Mouse (Mus musculus) cerebellum, adult 11-12 months (tissue): ENCODE data around the gene Gm14214.

Experiments used
- DNase-seq: peaks from one replicate; pipeline ENCODE4 v3.0.0; 2022

Gene Gm14214

DNA sequence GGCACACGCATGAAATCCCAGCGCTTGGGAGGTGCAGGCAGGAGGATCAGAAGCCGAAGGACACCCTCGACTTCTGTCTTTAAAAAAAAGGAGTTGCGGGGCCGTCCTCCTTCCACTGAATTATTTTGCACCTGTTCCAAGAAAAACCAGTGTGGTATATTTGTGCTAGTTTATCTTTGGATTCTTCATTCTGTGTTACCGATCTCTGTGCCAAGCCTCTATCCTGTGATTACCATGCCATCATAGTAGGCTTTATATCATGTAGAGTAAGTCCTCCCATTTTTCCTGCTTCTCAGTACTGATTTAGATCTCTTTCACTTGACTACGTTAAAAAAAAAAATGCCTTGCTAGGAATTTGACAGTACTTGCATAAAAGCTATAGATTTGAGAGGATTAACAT lies 1.8 kb upstream of the Gm14214 start:
- no peak for DNase-seq

DNA sequence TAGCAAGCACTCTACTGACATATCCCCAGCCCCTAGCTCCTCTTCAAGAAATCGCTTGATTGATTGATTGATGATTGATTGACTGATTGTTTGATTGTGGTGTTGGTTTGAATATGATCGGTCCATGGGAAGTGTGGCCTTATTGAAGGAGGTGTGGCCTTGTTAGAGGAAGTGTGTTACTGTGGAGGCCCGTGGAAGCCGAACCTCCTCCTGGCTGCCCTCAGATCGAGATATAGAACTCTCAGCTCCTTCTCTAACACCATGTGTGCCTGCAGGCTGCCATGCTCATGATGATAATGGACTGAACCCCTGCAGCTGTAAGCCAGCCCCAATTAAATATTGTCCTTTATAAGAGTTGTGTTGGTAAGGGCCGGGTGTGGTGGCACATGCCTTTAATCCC lies 2.8 kb downstream of the Gm14214 start:
- DNase-seq: no peak

DNA sequence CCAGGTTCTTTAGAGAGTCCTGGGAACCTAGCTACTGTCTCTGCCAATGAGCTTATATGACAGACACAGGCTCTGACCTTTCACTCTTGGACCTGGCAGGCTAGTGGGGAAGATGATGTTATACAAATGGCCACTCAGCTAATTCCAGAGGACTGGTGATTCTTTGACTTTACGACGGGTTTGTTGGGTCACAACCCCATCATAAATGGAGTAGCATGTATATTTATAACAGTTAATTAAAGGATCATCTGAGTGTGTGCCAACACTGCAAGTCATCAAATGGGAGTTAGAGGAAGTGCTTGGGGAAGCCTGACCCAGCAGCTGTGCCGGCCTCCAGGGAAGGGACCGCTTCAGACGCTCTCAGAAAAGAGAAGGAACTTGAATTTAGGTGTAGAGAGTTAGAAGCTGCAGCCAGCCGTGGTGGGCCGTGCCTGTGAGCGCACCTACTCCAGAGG lies 4.2 kb downstream of the Gm14214 start:
- DNase-seq: no peak

DNA sequence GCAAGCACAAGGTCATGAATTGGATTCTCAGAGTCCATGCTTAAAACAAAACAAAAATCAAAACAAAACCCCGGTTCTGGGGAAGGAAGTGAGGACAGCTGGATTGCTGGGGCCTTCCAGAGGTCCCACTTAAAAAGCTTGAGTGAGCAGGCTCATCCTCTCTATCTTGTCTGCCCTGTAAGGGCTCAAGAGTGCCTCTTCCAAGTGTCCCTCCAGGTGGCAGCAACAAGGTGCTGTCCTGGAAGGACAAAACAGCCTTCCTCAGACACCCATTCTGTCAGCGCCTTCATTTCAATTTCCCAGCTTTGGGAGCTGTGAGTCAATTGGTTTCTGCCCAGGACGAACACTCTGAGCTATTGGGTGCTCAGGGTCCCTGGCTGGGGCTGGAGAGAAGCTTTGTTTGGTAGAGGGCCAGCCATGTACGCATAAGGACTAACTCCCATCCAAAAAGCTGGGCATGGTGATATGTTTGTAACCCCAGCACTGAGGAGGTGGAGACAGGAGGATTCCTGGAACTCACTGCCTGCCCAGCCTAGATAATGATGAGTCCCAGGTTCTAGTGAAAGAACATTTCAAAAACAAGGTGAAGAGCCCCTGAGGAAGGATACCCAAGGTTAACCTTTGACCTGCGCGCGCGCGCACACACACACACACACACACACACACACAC lies 4.9 kb downstream of the Gm14214 start:
- no peak for DNase-seq

DNA sequence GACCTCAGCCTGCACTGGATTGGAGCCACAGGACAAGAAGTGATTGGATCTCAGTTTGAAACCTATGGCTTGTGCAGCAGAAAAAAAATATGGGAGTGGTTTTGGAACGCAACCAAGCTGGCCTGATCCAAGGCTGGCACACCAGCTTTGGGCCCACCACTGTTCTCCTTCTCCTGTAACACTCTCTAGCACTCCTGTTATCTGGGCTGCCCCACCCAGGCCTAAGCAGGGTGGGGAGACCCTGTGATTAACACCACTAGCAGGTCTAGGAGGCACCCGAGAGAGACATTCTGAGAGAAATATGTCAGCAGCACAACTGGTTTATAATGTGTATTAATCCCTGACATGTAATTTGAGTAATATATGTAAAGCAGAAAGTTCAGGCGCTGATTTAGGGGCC lies 6.6 kb downstream of the Gm14214 start:
- DNase-seq: no peak

DNA sequence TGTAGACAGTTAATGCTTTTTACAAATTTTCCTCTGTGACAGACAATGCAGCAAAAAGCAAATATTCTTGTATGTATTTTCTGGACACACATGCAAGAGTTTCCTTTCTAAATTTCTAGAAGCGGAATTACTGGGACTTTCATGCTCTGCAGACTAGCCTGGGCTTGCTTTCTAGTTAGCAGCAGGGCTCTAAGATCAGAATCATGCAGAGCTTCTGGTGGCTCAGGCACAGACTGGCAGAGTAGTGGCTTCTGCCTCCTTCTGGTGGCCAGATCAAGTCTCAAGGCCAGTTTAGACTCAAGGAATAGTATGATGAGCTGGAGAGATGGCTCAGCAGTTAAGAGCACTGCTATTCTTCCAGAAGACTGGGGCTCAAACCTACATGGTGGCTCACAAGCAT lies 11.4 kb downstream of the Gm14214 start:
- DNase-seq: no peak

DNA sequence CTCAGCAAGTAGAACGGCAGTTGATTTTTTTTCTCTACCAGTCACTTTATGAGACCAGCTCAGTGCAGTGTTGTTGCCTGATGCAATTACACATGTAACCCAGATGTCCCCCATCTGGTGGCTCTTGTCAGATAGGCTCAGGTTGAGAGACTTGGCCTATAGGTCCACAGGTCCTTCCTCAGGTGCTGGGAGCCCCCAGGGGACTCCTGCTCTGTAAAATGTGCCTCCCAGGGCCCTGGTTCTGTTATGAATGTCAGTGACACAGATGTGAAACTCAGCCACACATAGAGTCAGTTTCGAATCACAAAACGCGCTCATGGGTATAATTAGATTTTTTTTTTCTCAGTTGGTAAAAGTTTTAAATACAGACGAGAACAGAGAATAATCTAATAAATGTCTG lies 12.1 kb downstream of the Gm14214 start:
- DNase-seq: no peak

DNA sequence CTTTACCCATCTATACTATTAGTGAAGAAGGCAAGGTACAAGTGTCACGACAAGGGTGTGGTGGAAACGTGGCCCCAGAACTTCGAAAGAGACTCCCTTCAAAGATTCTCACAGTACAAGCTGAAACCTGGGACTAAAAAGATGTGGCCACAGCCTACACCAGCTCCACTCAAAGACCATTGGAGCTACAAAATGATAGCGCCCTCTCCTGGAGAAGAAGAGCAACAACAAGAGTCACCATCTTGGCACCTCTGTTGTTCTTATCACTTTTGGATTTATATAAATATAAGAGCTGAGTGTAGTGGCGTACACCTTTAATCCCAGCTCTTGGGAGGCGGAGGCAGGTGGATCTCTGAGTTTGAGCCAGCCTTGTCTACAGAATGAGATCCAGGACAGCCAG lies 14.0 kb downstream of the Gm14214 start:
- no peak for DNase-seq

DNA sequence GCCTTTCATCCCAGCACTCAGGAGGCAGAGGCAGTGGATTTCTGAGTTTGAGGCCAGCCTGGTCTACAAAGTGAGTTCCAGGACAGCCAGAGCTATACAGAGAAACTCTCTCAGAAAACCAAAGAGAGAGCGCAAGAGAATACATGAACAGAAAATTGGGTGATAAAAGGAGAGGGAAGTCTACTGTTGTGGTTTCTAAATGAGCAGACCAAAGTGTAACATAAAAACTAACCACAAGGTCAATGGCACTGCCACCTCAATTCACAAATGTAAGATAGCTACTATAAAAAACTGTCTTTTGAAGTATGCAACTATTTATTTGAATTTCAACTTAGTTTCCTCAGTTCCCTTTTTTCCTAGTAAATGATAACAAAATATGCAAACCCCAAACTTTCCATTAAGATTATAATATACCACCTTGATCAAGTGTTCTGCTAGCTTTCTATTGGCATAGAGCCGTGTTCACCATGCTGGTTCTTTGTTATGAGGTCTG lies 15.7 kb downstream of the Gm14214 start:
- no peak for DNase-seq

DNA sequence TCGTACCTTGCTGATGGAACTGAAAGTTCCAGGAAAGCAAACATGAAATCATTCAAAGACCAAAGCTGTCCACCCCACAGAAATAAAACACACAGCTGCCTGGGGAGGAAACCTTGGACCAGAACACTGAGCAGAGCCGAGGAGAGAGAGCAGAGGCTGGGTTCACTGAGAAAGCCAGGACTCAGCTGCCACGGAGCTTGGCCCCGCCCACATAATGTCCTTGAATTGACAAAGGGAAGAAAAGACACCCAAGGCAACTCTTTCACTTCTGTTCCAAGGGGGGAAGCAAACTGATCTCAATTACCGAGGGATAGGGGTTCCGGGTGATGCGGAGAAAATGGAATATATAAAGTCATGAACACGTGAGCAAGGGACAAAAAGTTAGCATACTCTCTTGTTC lies 17.9 kb downstream of the Gm14214 start:
- DNase-seq: no peak

DNA sequence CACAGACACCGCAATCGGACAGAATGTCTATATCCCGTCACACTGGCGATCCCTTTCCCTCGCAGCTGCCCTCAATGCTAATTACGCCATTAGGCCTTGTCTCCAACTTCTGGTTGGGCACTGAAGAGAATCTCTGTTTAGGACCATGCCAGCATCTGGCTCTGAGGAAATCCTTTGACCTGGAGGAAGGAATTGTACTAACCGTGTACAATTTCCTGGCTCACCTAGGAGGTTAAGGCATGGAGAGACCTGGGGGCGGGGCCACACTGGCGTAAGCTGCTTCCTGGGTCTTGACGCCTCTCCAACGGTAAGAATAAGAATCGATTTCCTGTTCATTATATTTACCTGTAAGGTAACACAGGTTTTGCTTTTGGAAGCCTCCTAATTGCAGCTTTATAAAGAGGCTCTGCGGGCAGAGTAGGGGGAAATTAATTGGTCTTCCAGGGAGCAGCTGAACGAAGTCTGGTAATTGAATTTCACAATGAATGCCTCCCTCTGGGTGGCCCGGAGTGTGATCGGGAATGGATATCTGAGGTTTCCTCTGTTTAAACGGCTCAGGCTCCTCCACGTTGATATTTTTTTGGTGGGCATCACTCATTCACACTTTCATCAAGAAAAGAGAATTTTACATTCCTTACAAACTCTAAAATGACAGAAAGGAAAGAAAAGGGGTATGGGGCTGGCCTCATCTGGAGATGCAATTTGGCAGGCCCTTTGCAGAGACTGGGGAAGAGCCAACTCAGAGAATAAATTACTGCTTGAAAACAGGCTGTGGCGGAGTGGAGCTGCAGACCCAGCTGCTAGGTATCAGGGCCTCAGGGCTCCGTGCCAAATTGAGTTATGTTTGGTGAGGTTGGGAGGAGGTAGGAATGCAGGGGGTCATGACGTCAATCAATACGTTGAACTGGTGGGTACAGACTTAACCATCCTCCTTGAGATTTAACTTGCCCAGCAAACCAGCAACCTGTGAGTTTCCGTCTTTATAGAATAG lies 20.5 kb downstream of the Gm14214 start:
- DNase-seq: no peak

DNA sequence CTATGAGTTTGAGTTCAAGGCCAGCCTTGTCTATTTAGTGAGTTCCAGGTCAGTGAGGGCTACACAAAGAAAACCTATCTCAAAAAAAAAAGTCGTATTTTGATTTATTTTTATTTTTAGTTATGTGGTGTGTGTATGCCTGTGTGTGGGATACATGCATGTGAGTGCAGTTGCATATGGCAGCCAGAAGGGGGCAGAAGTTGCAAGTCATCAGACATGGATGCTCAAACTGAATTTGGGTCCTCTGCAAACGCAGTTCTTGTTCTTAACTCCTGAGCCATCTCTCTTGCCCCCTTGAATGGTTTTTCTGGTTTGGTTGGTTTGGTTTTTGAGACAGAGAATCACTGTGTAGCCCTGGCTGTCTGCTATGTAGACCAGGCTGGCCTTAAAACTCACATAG lies 21.4 kb downstream of the Gm14214 start:
- DNase-seq: no peak

DNA sequence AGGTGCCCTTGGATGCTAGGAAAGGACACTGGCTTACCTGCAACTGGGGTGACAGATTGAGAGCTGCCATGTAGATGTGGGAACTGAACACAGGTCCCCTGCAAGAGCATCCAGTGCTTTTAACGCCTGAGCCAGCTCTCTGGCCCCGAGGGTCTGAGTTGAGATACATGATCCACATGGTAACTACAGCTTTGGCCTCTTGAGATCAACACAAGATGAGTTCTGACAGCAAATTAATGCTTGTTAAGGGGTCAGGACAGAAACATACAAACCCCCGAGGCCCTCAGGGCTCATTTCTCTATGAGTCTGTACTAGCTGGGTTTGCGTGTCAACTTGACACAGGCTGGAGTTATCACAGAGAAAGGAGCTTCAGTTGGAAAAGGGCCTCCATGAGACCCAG lies 25.9 kb downstream of the Gm14214 start:
- DNase-seq: no peak

DNA sequence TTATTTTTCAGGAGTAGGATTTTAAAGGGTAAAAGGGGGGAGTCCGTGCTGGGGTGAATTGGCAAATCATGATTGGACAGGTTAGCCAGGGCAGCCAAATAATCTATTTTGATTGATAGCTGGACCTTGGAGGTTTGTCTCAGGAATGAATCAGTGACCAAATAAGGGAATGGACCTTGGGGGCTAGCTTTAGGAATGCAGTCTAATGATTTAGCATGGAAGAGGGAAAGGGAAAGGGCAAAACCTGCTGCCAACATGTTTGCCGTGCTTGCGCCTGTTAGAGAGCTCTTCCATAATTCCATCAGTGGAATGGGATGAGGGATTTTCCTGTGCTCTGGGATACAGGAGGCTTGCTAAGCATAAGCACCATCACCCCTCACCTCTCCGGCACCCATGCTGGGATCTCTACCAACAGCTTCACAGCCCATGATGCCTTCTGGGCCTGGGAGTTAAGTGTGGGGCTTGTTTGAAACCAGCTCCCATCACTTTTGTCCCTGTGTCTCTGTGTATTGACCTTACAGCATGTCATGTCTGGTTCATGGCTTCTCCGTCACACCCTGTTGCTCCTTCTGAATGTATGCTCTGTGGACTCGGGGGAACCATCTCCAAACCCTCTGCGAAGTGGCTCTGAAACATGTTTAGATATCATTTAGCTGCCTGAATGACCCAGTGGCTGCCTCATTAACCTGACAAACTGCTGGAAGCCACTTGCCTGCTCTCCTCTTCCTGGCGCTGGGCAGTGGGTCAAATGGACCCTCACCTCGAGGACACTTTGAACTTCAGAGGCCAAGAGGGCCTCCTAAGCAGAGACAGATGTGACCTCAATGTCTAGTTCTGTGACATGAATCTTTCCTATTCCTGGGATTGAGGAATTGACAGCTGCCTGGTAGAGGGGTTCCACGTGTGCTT lies 26.7 kb downstream of the Gm14214 start:
- DNase-seq: no peak

DNA sequence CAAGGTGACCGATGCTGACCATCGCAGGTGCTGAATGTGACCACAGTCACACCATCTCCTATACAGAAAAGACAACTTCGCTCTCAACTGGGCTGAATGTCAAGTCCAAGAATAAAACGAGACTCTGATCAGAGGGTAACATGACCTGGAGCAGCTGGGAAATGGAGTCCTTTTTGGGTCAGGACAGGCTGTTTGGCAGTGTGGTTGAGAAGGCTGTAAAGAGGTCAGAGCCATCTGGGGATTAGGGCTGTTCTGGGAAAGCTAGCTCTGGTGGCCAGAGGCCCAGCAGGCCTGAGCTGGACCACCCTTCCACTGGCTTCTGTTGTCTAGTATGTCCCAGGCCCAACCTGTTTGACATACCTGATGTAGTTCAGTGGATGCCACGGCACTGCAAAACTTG lies 31.2 kb downstream of the Gm14214 start:
- DNase-seq: no peak

DNA sequence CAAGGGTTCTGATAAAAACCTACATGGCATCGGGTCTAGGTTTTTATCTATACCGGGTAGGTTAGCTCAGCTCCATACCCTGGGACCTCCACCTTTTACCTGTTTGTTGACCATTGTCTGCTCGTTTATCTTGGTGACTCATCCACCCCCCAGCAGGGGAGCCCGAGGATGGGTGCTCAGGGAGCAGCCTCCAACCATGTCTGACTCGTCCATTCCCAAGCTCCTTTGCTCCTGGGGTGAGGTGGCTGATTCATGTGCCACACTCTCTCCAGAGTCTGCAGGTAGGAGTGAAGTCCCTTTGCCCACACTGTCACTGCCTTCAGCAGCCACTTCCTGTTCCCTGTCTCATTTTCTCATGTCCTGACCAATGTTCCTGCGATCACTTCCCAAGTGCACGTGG lies 33.8 kb downstream of the Gm14214 start:
- DNase-seq: no peak

DNA sequence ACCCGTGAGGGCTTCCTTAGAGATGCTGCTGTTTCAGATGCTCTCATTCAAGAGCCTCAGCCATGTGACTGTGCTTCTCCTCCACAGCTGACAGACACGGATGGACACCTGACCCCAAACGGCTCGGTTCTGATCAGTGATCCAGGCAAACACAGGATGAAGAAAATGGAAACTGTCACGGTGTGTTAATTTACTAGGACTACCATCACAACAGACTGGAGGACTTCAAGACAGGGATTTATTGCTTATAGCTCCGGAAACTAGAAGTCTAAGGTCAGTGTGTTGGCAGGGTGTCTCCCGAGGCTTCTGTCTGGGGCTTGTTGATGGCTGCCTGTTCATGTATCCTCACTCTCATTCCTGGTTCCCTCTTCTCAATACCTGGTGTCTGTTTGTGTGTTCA lies 34.4 kb downstream of the Gm14214 start:
- no peak for DNase-seq

DNA sequence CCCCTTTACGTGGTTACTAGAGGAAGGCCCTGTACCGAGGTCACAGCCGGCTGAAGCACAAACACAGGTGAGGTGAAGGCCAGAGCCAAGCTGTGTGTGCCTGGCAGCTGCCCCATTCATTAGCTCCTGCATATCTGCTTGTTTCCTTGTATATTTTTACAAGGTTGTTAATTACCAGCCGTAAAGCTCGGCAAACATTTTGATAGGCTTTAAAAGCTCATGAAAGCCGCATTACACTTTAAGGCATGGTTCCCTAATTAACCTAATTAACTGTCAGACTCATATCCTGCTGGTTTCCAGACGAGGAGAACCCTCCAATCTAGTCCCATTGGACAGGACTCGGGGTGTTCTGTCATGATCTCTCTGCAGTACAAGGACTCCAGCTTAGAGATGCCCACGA lies 34.9 kb downstream of the Gm14214 start:
- no peak for DNase-seq

DNA sequence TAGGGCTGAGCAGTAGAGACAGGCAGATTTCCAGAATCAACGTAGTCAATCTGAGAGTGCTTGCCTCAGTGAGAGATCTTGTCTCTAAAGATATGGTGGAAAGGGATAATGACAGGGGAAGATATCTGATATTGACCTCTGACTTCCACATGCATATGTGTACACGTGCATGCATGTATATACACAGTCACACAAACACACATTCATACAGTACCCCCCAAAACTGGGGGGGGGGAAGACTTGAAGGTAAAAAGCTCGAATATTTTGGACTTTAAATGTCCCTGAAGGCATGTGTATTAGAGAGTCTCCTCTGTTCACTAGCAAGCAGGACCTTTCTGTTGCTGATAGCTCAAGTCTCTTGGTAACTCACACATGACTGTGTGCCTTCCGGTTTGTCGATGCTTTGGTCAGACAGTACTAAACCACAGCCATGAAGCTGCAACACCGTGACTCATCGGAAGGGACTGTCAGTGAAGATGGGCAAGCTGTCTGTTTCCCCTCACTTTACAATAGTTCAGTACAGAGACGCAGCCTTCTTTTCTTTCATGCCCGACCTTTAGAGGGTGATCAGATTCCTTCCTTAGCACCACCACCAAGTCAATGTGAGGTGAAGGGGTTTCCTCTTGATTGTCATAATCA lies 37.2 kb downstream of the Gm14214 start:
- DNase-seq: no peak

DNA sequence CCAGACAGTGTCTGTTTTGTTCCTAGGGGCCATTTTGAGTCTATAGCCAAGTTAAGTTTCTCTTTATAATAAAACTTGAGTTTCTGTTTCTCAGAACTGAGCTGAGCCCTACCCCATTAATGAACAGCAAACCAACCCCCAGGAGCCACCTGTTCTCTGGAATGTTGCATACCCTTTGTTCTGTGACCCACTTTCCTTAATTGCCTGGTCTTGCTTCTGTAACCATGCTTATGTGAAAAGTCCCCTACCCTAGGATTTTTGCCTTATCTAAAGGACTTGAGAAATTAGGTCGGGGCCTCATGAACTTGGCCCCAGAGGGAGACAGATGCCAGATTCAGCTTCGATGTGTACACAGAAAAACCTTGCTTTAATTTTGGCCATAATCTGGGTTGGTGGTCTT lies 37.9 kb downstream of the Gm14214 start:
- DNase-seq: no peak

DNA sequence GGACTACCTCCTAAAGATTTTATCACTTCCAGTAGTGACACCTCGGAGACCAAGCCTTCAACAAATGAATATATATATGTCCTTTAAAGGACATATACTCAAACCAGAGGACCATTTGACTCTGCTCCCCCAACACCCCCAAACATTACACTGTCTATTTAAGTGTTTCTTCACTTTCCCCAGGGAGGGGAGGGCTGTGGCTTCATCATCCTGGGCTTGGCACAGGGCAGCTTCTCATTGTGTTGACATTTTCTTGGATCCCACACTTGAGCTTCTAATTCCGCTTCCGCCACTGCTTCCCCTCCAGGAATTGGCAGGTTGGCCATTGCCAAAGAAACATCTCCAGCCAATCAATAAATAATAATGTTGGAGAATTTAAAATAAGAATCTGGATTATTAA lies 39.0 kb downstream of the Gm14214 start:
- DNase-seq: no peak

DNA sequence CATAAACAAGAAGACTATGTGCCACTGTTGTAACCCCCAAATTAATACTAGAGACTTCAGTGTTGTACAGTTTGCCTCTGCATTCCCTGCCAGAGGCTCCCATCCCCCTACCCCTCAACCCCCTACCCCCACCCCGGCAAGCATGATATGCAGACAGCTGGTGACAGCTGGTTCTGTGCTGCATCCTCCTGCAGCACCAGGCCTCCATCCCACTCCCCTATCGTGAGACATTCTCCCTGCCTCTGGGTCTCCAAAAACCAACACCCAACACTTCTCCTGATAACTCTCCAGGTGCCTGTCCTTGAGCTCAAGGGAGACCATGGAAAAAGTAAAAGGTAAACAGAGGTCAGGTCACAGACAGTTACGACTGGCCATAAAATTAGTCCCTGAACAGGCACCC lies 40.1 kb downstream of the Gm14214 start:
- DNase-seq: no peak

DNA sequence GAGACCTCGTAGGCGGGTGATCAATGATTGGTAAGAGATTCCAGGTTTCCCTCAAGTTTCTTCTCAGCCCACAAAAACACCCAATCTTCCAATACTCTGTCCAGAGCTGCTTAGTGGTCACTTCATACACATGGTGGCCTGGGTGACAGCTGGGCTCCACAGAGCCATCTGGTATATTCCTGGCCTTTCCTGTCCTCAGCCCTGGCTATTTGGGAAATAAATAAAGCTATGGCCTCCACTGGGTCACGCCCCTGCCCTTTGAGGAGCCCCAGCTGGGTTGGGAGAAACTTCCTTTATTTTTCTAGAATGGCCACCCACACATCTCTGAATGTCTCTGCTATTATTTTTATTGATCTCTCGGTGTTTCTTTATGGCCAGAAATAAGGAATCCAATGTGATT lies 46.4 kb downstream of the Gm14214 start:
- no peak for DNase-seq
